Mouse (Mus musculus): ENCODE data around the gene Vwa2. TPM values are rescaled to one million over a fixed set of nuclear protein-coding genes. Genes with fewer than 3 reads are reported as not detected.

The Vwa2 gene
- total RNA-seq, 2 experiments from 2014 or later: not detected

GRCm38 (mm10) chr19:56907850-56908249, 33.8 kb downstream of the Vwa2 start:
- intact Hi-C loops (cut with DNase I): loop anchor here (5.0 kb wide), 2 partner anchors 101 to 486 kb away; no protein-coding TSS in a partner anchor

DNA sequence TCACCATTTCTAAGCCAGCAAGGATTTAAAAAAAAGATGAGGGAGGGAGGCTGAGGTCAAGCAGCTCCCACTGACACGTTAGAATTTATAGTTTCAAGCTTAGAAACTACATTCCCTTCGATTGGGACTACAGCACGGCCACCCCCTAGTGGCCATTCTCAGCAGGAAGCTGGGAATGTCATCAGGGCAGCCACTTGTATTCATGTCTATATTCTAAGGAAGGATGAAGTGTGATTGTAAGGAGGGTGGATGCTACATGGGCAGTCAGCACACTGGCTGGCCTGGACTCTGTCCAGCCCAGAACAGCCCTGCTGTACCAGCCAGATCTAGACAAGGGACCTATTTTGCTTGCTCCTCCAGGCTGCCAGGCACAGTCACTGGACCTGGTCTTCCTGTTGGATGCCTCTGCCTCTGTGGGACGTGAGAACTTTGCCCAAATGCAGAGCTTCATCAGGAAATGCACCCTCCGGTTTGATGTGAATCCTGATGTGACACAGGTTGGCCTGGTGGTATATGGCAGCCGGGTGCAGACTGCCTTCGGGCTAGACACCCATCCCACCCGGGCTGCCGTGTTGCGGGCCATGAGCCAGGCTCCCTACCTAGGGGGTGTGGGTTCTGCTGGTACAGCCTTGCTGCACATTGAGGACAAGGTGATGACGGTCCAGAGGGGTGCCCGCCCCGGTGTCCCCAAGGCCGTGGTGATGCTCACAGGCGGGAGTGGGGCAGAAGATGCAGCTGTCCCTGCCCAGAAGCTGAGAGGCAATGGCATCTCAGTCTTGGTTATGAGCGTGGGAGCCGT, 34.6 kb downstream of the Vwa2 start:
- intact Hi-C loops (cut with DNase I): loop anchor here (5.0 kb wide), 2 partner anchors 101 to 486 kb away; no protein-coding TSS in a partner anchor
- no peak for DNase-seq

More at GRCm38 (mm10) chr19:56907850-56908249, 33.8 kb downstream of the Vwa2 start:
- no peak for DNase-seq

DNA sequence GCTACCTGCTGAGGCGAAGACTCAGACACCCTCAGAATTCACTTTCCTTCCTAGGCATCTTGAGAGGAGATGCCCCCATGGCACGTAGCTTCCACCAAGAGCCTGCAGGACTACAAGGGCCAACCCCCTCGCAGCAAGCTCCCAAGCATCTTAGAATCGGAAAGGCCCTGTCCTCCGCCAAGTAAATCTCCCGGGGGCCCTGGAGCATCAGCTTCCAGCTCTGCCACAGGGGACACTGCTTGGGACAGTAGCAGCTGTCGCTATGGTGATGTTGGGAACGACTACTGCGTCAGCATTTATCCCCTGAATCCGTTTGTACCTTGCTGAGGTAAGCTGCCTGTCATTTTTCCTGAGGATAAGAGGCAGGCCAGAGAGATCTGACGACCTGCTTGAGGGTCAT, 36.5 kb downstream of the Vwa2 start:
- intact Hi-C loops (cut with DNase I): no loop called here

DNA sequence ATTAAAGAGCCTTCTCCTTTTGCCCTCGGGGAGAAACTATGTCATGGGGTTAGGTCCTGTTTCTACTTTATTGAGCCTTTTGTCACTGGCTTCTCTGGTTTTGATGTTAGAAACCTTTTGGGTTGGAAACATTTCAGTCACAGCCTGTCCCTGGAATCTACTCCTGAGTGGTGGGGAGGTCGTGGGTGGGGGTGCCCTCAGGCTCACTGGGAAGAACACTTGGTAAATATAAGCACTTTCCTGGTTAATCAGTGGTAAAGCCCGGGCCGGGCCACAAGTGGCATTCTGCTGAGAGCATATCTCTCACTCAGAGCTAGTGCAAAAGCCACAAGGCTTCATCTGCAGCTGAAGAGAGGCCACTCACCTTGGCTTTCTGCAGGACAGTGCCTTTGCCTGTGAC, 39.7 kb downstream of the Vwa2 start:
- intact Hi-C loops (cut with DNase I): no loop called here
- no peak for DNase-seq

More for the DNA sequence above, 36.5 kb downstream of the Vwa2 start:
- no peak for DNase-seq

GRCm38 (mm10) chr19:56914658-56915057, 40.6 kb downstream of the Vwa2 start:
- no peak for DNase-seq
- intact Hi-C loops (cut with DNase I): no loop called here

GRCm38 (mm10) chr19:56915084-56915483, 41.0 kb downstream of the Vwa2 start:
- no peak for DNase-seq
- intact Hi-C loops (cut with DNase I): no loop called here

DNA sequence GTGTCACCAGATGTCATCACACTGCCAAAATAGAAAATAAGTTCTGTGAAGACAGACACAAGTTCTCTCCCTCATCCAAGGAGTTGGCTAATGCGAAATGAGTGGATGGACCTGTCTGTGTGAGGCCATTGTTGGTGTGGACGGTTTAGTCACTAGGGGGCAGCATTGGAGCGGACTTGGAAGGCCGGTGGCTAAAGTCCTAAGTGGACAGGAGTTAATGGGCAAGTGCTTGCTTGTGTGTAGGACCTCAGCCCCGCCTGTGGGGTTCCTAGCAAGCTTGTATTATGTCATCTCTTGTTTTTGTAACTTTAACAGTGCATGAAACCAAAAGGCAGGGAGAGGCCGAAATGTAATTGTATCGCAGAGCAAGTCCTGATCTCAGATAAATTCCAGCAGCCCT, 45.6 kb downstream of the Vwa2 start:
- peak; percentile 76 to 87 for DNase-seq
- intact Hi-C loops (cut with DNase I): loop anchor here (2.0 to 10.0 kb wide), 3 partner anchors 89 to 215 kb away; partner anchors contain the start of gene Afap1l2

GRCm38 (mm10) chr19:56920232-56920631, 46.2 kb downstream of the Vwa2 start:
- DNase-seq: no peak
- intact Hi-C loops (cut with DNase I): loop anchor here (10.0 kb wide), 1 partner anchor 215 kb away; no protein-coding TSS in a partner anchor

GRCm38 (mm10) chr19:56921744-56922143, 47.7 kb downstream of the Vwa2 start:
- intact Hi-C loops (cut with DNase I): loop anchor here (10.0 kb wide), 1 partner anchor 213 kb away; no protein-coding TSS in a partner anchor

GRCm38 (mm10) chr19:56929392-56929791, 55.3 kb downstream of the Vwa2 start:
- DNase-seq: no peak
- intact Hi-C loops (cut with DNase I): loop anchor here (10.0 kb wide), 1 partner anchor 205 kb away; no protein-coding TSS in a partner anchor

More at GRCm38 (mm10) chr19:56921744-56922143, 47.7 kb downstream of the Vwa2 start:
- no peak for DNase-seq

- intact Hi-C loops (cut with DNase I): no loop called here
- DNase-seq: no peak
Observed at GRCm38 (mm10) chr19:56930029-56930428, 56.0 kb downstream of the Vwa2 start.

GRCm38 (mm10) chr19:56933800-56934199, 59.8 kb downstream of the Vwa2 start:
- intact Hi-C loops (cut with DNase I): no loop called here
- no peak for DNase-seq

DNA sequence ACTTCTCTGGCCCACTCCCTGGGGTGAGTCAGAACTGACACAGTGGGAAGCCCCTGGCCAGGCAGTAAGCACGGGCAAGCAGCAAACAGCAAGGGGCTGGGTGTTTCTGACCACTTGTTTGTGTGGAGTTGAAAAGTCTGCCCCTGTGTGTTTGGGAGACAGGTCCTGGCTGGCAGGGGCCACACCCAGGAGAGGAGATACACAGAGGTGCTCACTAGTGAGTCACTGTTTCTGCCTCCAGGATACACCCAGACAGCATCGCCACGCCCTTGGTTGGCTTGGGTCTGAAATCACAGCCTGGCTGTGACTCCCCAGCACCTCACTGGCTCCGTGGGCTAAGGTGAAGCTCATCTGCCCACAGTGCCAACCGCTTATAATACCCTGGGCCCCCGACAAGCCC, 61.1 kb downstream of the Vwa2 start:
- DNase-seq: no peak
- intact Hi-C loops (cut with DNase I): no loop called here

- no peak for DNase-seq
- intact Hi-C loops (cut with DNase I): no loop called here
Observed at GRCm38 (mm10) chr19:56935777-56936176, 61.7 kb downstream of the Vwa2 start.

- intact Hi-C loops (cut with DNase I): no loop called here
- DNase-seq: no peak
Observed at GRCm38 (mm10) chr19:56936253-56936652, 62.2 kb downstream of the Vwa2 start.

DNA sequence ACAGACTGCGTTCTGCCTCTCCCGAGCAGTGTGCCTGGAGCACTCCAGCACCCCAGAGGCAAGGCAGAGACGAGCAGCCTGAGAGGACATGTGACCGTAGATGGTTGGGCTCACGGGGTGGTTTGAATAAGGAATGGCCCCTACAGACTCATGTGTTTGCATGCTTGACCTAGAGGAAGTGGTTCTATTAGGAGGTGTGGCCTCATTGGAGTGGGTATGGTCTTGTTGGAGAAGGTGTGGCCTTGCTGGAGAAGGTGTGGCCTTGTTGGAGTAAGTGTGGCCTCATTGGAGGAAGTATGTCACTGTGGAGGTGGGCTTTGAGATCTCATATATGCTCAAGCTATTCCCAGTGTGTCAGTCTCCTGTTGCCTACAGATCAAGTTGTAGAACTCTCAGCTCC, 63.9 kb downstream of the Vwa2 start:
- DNase-seq: no peak
- intact Hi-C loops (cut with DNase I): no loop called here

- DNase-seq: peak; percentile 65 to 76
- intact Hi-C loops (cut with DNase I): no loop called here
Observed at GRCm38 (mm10) chr19:56939826-56940225, 65.8 kb downstream of the Vwa2 start.

- intact Hi-C loops (cut with DNase I): no loop called here
- DNase-seq: peak; percentile 75 to 77
Observed at GRCm38 (mm10) chr19:56940507-56940906, 66.5 kb downstream of the Vwa2 start.

DNA sequence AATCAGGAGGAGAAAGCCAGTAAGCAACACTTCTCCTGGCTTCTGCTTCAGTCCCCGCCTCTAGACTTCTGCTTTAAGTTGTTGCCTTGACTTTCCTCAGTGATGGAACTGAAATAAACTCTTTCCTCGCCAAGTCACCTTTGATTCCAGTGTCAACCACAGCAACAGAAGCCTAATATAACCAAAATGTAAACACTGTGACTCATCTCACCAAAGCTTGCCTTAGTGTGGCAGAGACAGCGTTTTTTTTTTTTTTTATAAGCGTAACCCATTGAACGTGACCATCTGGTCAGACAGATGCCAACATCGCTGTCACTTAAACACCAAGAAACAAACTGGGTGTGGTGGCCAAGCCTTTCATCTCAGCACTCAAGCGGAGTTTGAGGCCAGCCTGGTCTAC, 68.2 kb downstream of the Vwa2 start:
- intact Hi-C loops (cut with DNase I): no loop called here
- DNase-seq: no peak

- intact Hi-C loops (cut with DNase I): no loop called here
- DNase-seq: no peak
Observed at GRCm38 (mm10) chr19:56944211-56944610, 70.2 kb downstream of the Vwa2 start.

DNA sequence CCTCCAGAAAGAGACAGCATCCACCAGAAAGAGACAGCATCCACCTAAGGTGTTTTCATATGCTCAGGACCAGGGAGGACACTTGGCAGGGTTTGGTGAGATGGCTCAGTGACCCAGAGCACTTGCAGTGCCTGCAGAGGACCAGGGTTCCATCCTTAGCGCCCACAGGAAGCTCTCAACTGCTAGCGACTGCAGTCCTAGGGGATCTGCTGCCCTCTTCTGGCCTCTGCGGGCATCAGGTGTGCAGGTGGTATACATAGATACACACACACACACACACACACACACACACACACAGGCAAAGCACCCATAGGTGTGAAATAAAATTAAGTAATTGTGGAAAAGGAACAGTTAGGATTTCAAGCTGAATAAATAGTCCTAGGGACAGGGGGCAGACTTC, 70.8 kb downstream of the Vwa2 start:
- DNase-seq: no peak
- intact Hi-C loops (cut with DNase I): no loop called here

- DNase-seq: no peak
- intact Hi-C loops (cut with DNase I): no loop called here
Observed at GRCm38 (mm10) chr19:56945621-56946020, 71.6 kb downstream of the Vwa2 start.

Measured in gastrocnemius, postnatal 36 days (tissue).